Mouse (Mus musculus) forebrain, embryonic 15.5 days (tissue): ENCODE data around the gene Gm28041. TPM values are rescaled to one million over a fixed set of nuclear protein-coding genes. Genes with fewer than 3 reads are reported as not detected.
"Not testable (repeated sequence)": the region's sequence is repeated elsewhere in the genome, so short reads cannot be mapped to it uniquely, and the experiment has no call there.

Experiments
- ATAC-seq: fragments of 200-750 bp; cut with Nextera tagmentation; replicated peaks from 2 replicates; pipeline ENCODE4 v1.8.0; 2017; ENCODE audit warnings: mild to moderate bottlenecking, moderate TSS enrichment, moderate library complexity
- H3K27ac ChIP-seq: fragments of 300-500 bp; sonication (generic); replicated peaks from 2 replicates; pipeline ENCODE4 v1.5.1; 2015; ENCODE audit warnings: mild to moderate bottlenecking, inconsistent platforms
- H3K27me3 ChIP-seq: fragments of 300-500 bp; sonication (generic); 2 replicates; pipeline ENCODE4 v1.6.1; 2015; ENCODE audit warnings: inconsistent platforms
- H3K36me3 ChIP-seq: fragments of 300-500 bp; sonication (generic); 2 replicates; pipeline ENCODE4 v1.6.1; 2015; ENCODE audit warnings: mild to moderate bottlenecking, inconsistent platforms
- H3K4me1 ChIP-seq: fragments of 300-500 bp; sonication (generic); 2 replicates; pipeline ENCODE4 v1.6.1; 2015; ENCODE audit warnings: inconsistent platforms
- H3K4me2 ChIP-seq: fragments of 300-500 bp; sonication (generic); replicated peaks from 2 replicates; pipeline ENCODE4 v1.6.1; 2015; ENCODE audit warnings: mild to moderate bottlenecking, inconsistent platforms
- H3K4me3 ChIP-seq: fragments of 300-500 bp; sonication (generic); 2 replicates; pipeline ENCODE4 v1.5.1; 2015; ENCODE audit warnings: mild to moderate bottlenecking, inconsistent platforms
- H3K9ac ChIP-seq: fragments of 300-500 bp; sonication (generic); replicated peaks from 2 replicates; pipeline ENCODE4 v1.6.1; 2015; ENCODE audit warnings: mild to moderate bottlenecking, inconsistent platforms
- H3K9me3 ChIP-seq: fragments of 300-500 bp; sonication (generic); 2 replicates; pipeline ENCODE4 v1.6.1; 2016; ENCODE audit warnings: inconsistent platforms
- WGBS: fragments of 180-500 bp; shearing (Covaris S2); methylation state at CpG from one replicate; pipeline ENCODE4 v1.1.7; 2015; ENCODE audit warnings: mixed read lengths; 5-methylcytosine and 5-hydroxymethylcytosine counted together
- polyA plus RNA-seq: library from polyadenylated mRNA; unstranded; fragments of >200 nt; fragmentation: Nextera tagmentation; extraction: Ambion mirVana; gene quantifications from 2 replicates; pipeline ENCODE4 v1.2.1, GENCODE M21; 2015

Gm28041 gene
- not detected in 2 replicates for polyA plus RNA-seq

GRCm38 (mm10) chr13:67375050-67375911 is at the start of gene Gm28041, which contains the start of gene Zfp456:
Gm28041 (minus strand) TSS chr13:67375733.
Zfp456 (minus strand) TSS chr13:67375810.
- WGBS = 18% methylated on average over 13 of the region's 15 CpGs
- H3K36me3 ChIP-seq, H3K27ac ChIP-seq, H3K27me3 ChIP-seq, H3K4me1 ChIP-seq, H3K9me3 ChIP-seq: not testable (repeated sequence)
- H3K9ac ChIP-seq = peak within 1 kb of the TSS; percentile 32; the same call in 1 of the 2 replicates
- peak; percentile 94 for ATAC-seq
- peak within 1 kb of the TSS; percentile 37 for H3K4me3 ChIP-seq
- H3K4me2 ChIP-seq = peak within 1 kb of the TSS; percentile 49

DNA sequence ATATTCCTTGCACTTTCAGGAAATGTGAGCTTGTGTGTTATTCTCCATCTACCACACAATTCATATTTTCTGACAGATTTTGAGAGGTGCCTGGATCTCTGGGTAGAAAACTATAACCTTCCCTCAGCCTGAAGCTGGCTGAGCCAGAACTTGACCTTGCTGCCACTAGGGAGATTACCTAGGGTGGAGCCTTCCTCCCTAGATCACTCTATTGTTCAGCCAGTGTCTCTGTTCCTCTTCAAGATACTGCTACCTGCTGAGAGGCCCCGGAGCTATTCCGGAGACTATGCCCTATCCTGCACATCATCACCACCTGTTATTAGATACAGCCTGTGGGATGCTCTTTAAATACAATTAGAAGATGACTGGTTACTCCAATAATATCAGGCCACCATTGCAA is 47.0 kb upstream of the Gm28041 start:
- H3K27me3 ChIP-seq, H3K9me3 ChIP-seq, H3K4me2 ChIP-seq, ATAC-seq, H3K36me3 ChIP-seq, H3K4me3 ChIP-seq, H3K9ac ChIP-seq, H3K4me1 ChIP-seq, H3K27ac ChIP-seq: not testable (repeated sequence)
- WGBS = 78% methylated on average over 2 of the region's 2 CpGs

GRCm38 (mm10) chr13:67421207-67421857 is 45.8 kb upstream of the Gm28041 start, which contains the start of gene Zfp459:
Zfp459 (minus strand) TSS chr13:67421418.
- Histone ChIP-seq H3K9ac (peak within 1 kb of the TSS; percentile 53), H3K27ac (no peak within 1 kb of the TSS), H3K9me3 (no peaks in the 10 kb centered on the region), H3K4me3 (peak within 1 kb of the TSS; percentile 49), H3K4me2 (peak within 1 kb of the TSS; percentile 91), H3K36me3 (no peaks in the 10 kb centered on the region), H3K4me1 (peaks cover 9% of the 10 kb centered on the region; the same call in 1 of the 2 replicates), H3K27me3 (no peaks in the 10 kb centered on the region)
- 1% methylated on average over 22 of the region's 22 CpGs for WGBS
- ATAC-seq = peak; percentile 87

DNA sequence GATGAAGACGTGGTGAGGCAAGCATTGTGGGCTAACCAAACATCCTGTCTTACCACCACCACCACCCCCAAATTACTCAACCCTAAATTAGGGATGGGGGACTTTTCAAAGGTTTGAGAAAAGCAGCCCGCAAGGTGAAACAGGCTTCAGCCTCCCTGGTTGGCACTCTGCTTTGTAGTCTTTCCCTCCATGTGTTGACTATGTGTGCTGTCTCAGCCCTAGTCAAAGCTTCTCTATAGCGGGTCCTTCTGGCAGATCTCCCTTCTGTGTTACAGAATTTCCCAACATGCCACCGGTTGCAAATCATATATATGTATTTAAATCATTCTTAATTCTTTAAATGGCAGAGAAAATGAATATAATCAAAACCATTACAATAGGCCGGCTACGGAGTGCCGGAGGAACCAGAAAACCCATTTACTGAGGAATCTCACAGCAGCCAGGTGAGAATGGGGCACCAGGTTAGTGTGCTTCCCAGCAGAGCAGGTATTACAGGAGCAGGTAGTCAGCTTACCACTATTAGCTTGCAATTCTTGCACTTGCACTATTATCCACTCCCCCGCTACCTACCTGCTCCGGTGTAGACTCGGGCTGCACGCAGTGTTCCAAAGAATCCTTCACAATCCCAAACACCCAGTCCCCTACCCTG is 45.1 kb upstream of the Gm28041 start:
- Histone ChIP-seq H3K27ac (no peak overlapping the region), H3K4me2 (peak overlapping the region; percentile 91), H3K9ac (peak overlapping the region; percentile 53), H3K9me3 (no peaks in the 10 kb centered on the region), H3K4me3 (peak overlapping the region; percentile 49), H3K4me1 (peaks cover 9% of the 10 kb centered on the region; the same call in 1 of the 2 replicates), H3K36me3 (no peaks in the 10 kb centered on the region), H3K27me3 (no peaks in the 10 kb centered on the region)
- ATAC-seq = peak; percentile 39
- 32% methylated on average over 11 of the region's 11 CpGs for WGBS

DNA sequence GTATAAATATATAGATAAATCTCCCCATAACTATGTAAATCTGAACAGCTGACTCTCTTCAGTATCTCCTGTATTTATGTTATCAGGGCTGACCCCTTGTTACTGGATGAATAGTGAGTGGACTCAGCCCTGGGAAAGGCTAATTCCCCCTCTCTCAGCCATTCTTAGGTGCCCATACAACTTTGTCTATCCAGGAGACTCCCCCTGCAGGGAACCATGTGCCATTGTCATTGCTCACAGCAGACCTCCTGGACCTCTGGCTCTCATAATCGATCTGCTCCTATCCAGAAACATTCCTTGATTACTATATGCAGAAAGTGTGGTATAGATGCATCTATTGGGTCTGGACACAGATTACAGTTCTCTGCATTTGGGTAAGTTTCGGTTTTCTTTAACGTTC is 41.3 kb upstream of the Gm28041 start:
- Histone ChIP-seq H3K4me3 (no peak overlapping the region), H3K9ac (no peak overlapping the region), H3K4me1 (peaks cover 9% of the 10 kb centered on the region; the same call in 1 of the 2 replicates), H3K36me3 (no peaks in the 10 kb centered on the region), H3K27ac (no peak overlapping the region), H3K9me3 (no peaks in the 10 kb centered on the region), H3K27me3 (no peaks in the 10 kb centered on the region), H3K4me2 (no peak overlapping the region)
- 89% methylated on average over 3 of the region's 3 CpGs for WGBS
- no peak for ATAC-seq

DNA sequence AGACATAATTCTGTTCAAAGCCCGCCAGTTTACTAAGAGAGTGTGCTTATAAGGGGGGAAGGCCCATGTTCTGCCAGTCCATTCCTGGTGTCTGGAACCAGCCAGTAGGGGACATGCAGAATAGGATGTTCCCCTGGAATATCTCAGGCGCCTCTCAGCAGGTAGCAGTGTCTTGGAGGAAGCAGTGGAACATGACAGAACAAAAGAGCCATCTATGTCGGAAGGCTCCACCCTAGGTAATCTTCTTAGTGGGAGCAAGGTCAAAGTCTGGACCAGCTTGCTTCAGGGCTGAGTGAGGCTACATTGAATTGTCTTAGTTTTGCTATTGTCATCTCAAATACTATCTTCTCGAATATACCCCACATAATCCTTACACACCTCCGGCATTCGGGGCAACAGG is 40.2 kb upstream of the Gm28041 start:
- WGBS = 89% methylated on average over 6 of the region's 6 CpGs
- Histone ChIP-seq H3K9ac (no peak overlapping the region), H3K4me1 (peaks cover 2% of the 10 kb centered on the region; the same call in 1 of the 2 replicates), H3K36me3 (no peaks in the 10 kb centered on the region), H3K4me2 (no peak overlapping the region), H3K27ac (no peak overlapping the region), H3K27me3 (no peaks in the 10 kb centered on the region), H3K9me3 (no peaks in the 10 kb centered on the region), H3K4me3 (no peak overlapping the region)
- no peak for ATAC-seq

- 75% methylated on average over 3 of the region's 3 CpGs for WGBS
- H3K4me3 ChIP-seq, H3K27ac ChIP-seq, ATAC-seq, H3K4me1 ChIP-seq, H3K9ac ChIP-seq, H3K4me2 ChIP-seq, H3K36me3 ChIP-seq, H3K9me3 ChIP-seq, H3K27me3 ChIP-seq: not testable (repeated sequence)
Observed at GRCm38 (mm10) chr13:67413634-67414033, 38.1 kb upstream of the Gm28041 start.

GRCm38 (mm10) chr13:67399183-67399903 is 23.8 kb upstream of the Gm28041 start, which contains the start of gene Zfp429:
Zfp429 (minus strand) TSS chr13:67399819.
- 3% methylated on average over 16 of the region's 16 CpGs for WGBS
- peak within 1 kb of the TSS; percentile 61 for H3K4me3 ChIP-seq
- not testable (repeated sequence) for H3K27me3 ChIP-seq, H3K9me3 ChIP-seq, H3K27ac ChIP-seq, H3K4me1 ChIP-seq, H3K36me3 ChIP-seq
- peak within 1 kb of the TSS; percentile 70 for H3K4me2 ChIP-seq
- peak; percentile 97 for ATAC-seq
- peak within 1 kb of the TSS; percentile 55 for H3K9ac ChIP-seq

- H3K27ac ChIP-seq, H3K4me1 ChIP-seq, H3K4me2 ChIP-seq, H3K9me3 ChIP-seq, H3K9ac ChIP-seq, H3K36me3 ChIP-seq, H3K27me3 ChIP-seq, ATAC-seq, H3K4me3 ChIP-seq: not testable (repeated sequence)
- WGBS = 51% methylated on average over 3 of the region's 3 CpGs
Observed at GRCm38 (mm10) chr13:67376255-67376654, 722 bp upstream of the Gm28041 start.

DNA sequence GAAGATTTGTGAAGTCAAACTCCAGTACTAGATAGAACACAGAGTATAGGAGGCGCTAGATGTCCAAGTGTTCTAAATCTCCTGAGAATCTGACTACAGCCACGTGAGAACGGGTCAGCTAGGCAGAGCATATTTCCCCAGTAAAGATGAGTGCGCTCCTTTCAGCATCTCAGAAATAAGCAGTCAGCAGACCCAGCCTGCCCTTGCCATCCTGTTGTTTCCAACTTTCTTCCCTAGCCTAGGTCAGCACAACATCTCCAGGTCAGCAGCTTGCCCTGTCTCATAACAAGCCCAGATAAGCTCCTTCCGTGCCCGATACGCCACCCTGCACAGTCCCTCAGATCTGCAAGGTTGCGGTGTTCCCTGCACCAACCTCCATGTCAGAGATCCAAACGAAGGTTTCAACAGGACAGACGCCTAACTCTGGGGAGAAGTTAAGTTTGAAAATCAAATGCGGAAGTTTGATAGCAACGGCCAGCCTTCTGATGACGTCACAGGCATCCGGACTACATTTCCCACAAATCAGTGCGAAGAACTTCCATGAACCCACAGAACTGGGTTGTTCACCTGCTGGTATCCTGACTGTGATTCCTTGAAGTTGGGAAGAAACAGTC is 15.3 kb downstream of the Gm28041 start, which contains the start of the genes Gm28044 and Zfp953:
Gene Gm28044 (minus strand): TSS at position 406 of the 614 bp plus-strand sequence.
Gene Zfp953 (minus strand): TSS at position 475 of the 614 bp plus-strand sequence.
- H3K27ac ChIP-seq = no peak within 1 kb of the TSS
- peaks cover 11% of the 10 kb centered on the region for H3K4me1 ChIP-seq
- 0% methylated on average over 15 of the region's 15 CpGs for WGBS

DNA sequence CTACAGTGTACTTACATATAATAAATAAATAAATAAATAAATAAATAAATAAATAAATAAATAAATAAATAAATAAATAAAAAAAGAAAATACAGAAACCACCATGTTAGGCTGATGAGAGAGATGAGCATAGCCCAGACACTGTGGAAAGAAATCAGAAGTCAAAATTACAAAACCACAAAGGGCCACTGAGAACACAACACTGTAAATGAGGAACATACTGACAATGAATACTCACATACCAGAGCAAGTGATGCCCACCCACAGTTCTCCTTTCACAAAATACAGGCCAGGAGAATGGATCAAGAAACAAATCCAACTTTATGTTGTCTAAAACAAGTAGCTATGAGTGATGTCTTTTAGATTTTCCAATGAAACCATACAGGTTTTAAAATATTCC is 23.7 kb downstream of the Gm28041 start:
- Histone ChIP-seq H3K4me2 (no peak overlapping the region), H3K4me1 (no peaks in the 10 kb centered on the region), H3K9me3 (no peaks in the 10 kb centered on the region), H3K4me3 (no peak overlapping the region), H3K27me3 (no peaks in the 10 kb centered on the region), H3K36me3 (no peaks in the 10 kb centered on the region), H3K27ac (no peak overlapping the region), H3K9ac (no peak overlapping the region)
- no peak for ATAC-seq

More for the DNA sequence above, 15.3 kb downstream of the Gm28041 start, which contains the start of the genes Gm28044 and Zfp953:
- H3K4me3 ChIP-seq = peak within 1 kb of the TSS; percentile 67
- ATAC-seq = peak; percentile 94
- peak within 1 kb of the TSS; percentile 79 for H3K4me2 ChIP-seq
- H3K36me3 ChIP-seq = no peaks in the 10 kb centered on the region
- H3K9me3 ChIP-seq = no peaks in the 10 kb centered on the region
- peak within 1 kb of the TSS; percentile 48 for H3K9ac ChIP-seq
- no peaks in the 10 kb centered on the region for H3K27me3 ChIP-seq
